Mouse (Mus musculus): Measurements from ENCODE around the gene Celsr1. TPM values are rescaled to one million over a fixed set of nuclear protein-coding genes. Genes with fewer than 3 reads are reported as not detected.

The Celsr1 gene
- total and polyA plus RNA-seq, 3 experiments, result not detected

- no peak for DNase-seq (ENCODE audit: extremely low read depth)
- Histone ChIP-seq H3K27ac (ENCODE audit: insufficient read depth, low read depth) (no peak overlapping the region), H3K27me3 (replicated peaks) (peaks cover 9% of the 10 kb centered on the region), H3K9me3 (replicated peaks; ENCODE audit: low read length) (no peaks in the 10 kb centered on the region), H3K4me1 (ENCODE audit: control insufficient read depth in 1 of 2, insufficient read depth in 2 of 2) (peaks cover 6 to 31% of the 10 kb centered on the region in 2 experiments), H3K9ac (ENCODE audit: insufficient read depth, low read depth) (no peak overlapping the region), H3K4me3 (replicated peaks in 1 of 3; ENCODE audit: low read depth in 2 of 3, low read length in 2 of 3, poor library complexity in 1 of 3) (no peak overlapping the region), H3K36me3 (replicated peaks in 1 of 2; ENCODE audit: control insufficient read depth in 1 of 2, insufficient read depth in 1 of 2, low read length in 1 of 2) (no peaks in the 10 kb centered on the region), H3K4me2 (ENCODE audit: insufficient read depth, low read depth, poor library complexity, severe bottlenecking) (no peak overlapping the region), H3K79me2 (replicated peaks; ENCODE audit: control insufficient read depth, extremely low read depth, insufficient read depth, poor library complexity, severe bottlenecking) (no peaks in the 10 kb centered on the region)
- dilution Hi-C loops (cut with MboI; ENCODE audit: extremely low pct_ligation_motif_present, extremely low pct_unique_long_range_greater_than_20kb, low sequenced_read_pairs), result no loop called here
- TF ChIP-seq JUND (conservative IDR thresholded peaks at IDR 0.05; ENCODE audit: low read depth, low read length) (no peak), USF2 (conservative IDR thresholded peaks at IDR 0.05; ENCODE audit: low read depth, low read length) (no peak), UBTF (IDR thresholded peaks at IDR 0.05; ENCODE audit: low read depth, low read length) (no peak), MEF2A (IDR thresholded peaks at IDR 0.05; ENCODE audit: borderline replicate concordance, low read depth, low read length) (no peak), SMC3 (IDR thresholded peaks at IDR 0.05; ENCODE audit: low read depth, low read length) (no peak), IRF4 (IDR thresholded peaks at IDR 0.05; ENCODE audit: low read depth, low read length) (no peak), GABPA (IDR thresholded peaks at IDR 0.05; ENCODE audit: insufficient replicate concordance, low read depth, low read length) (no peak)
- in situ Hi-C loops (cut with MboI; ENCODE audit: low pct_ligation_motif_present, low pct_unique_long_range_greater_than_20kb, low sequenced_read_pairs), result loop anchor here (25.0 kb wide), 1 partner anchor 312 kb away; the partner anchor contains the start of gene Ppara
Observed at GRCm38 (mm10) chr15:86049510-86049909, 15.9 kb upstream of the Celsr1 start.

GRCm38 (mm10) chr15:86042364-86042763 is 8.8 kb upstream of the Celsr1 start:
- H3K36me3 ChIP-seq (replicated peaks in 1 of 2; ENCODE audit: control insufficient read depth in 1 of 2, insufficient read depth in 1 of 2, low read length in 1 of 2), result no peaks in the 10 kb centered on the region
- in situ Hi-C loops (cut with MboI; ENCODE audit: low pct_ligation_motif_present, low pct_unique_long_range_greater_than_20kb, low sequenced_read_pairs), result loop anchor here (25.0 kb wide), 1 partner anchor 305 kb away; the partner anchor contains the start of gene Ppara
- no peak overlapping the region for H3K9ac ChIP-seq (ENCODE audit: insufficient read depth, low read depth)
- H3K4me2 ChIP-seq (ENCODE audit: insufficient read depth, low read depth, poor library complexity, severe bottlenecking), result no peak overlapping the region
- dilution Hi-C loops (cut with MboI; ENCODE audit: extremely low pct_ligation_motif_present, extremely low pct_unique_long_range_greater_than_20kb, low sequenced_read_pairs), result no loop called here
- TF ChIP-seq SMC3 (IDR thresholded peaks at IDR 0.05; ENCODE audit: low read depth, low read length) (peak; percentile 9; the same call in 1 of the 2 replicates), TBP (conservative IDR thresholded peaks at IDR 0.05; ENCODE audit: low read depth, low read length) (no peak), RAD21 (IDR thresholded peaks at IDR 0.05; ENCODE audit: low read depth, low read length) (peak; percentile 24), ZKSCAN1 (IDR thresholded peaks at IDR 0.05; ENCODE audit: borderline replicate concordance, low read depth, low read length) (no peak), USF2 (conservative IDR thresholded peaks at IDR 0.05; ENCODE audit: low read depth, low read length) (no peak), GABPA (IDR thresholded peaks at IDR 0.05; ENCODE audit: insufficient replicate concordance, low read depth, low read length) (no peak), NELFE (IDR thresholded peaks at IDR 0.05; ENCODE audit: low read depth, low read length) (no peak), MAZ (IDR thresholded peaks at IDR 0.05; ENCODE audit: low read depth, low read length) (no peak), SIN3A (IDR thresholded peaks at IDR 0.05; ENCODE audit: low read length) (no peak), TCF12 (IDR thresholded peaks at IDR 0.05; ENCODE audit: low read depth, low read length) (no peak), UBTF (IDR thresholded peaks at IDR 0.05; ENCODE audit: low read depth, low read length) (no peak), CTCF (conservative IDR thresholded peaks at IDR 0.05 in 1 of 2, IDR thresholded peaks at IDR 0.05 in 1 of 2; ENCODE audit: low read depth in 2 of 2, low read length in 2 of 2) (peak in 1 of 2 experiments; percentile 42; a peak in 2 of 4 replicates), MEF2A (IDR thresholded peaks at IDR 0.05; ENCODE audit: borderline replicate concordance, low read depth, low read length) (no peak), MAX (IDR thresholded peaks at IDR 0.05; ENCODE audit: low read length) (no peak), EP300 (IDR thresholded peaks at IDR 0.05; ENCODE audit: low read length) (no peak), ELF1 (IDR thresholded peaks at IDR 0.05; ENCODE audit: low read depth, low read length) (no peak), BHLHE40 (IDR thresholded peaks at IDR 0.05; ENCODE audit: low read depth, low read length) (no peak), ZMIZ1 (IDR thresholded peaks at IDR 0.05; ENCODE audit: low read depth, low read length) (no peak)
- H3K4me3 ChIP-seq (replicated peaks in 1 of 3; ENCODE audit: low read depth in 2 of 3, low read length in 2 of 3, poor library complexity in 1 of 3), result no peak overlapping the region
- no peak overlapping the region for H3K27ac ChIP-seq (ENCODE audit: insufficient read depth, low read depth)
- H3K79me2 ChIP-seq (replicated peaks; ENCODE audit: control insufficient read depth, extremely low read depth, insufficient read depth, poor library complexity, severe bottlenecking), result no peaks in the 10 kb centered on the region
- peaks cover 39% of the 10 kb centered on the region for H3K27me3 ChIP-seq (replicated peaks)
- no peaks in the 10 kb centered on the region for H3K9me3 ChIP-seq (replicated peaks; ENCODE audit: low read length)
- peaks cover 0 to 13% of the 10 kb centered on the region in 2 experiments; a peak in 2 of 4 replicates for H3K4me1 ChIP-seq (ENCODE audit: control insufficient read depth in 1 of 2, insufficient read depth in 2 of 2)
- DNase-seq (ENCODE audit: extremely low read depth), result no peak
